Mouse (Mus musculus): Measurements from ENCODE around the gene Nek6. TPM values are rescaled to one million over a fixed set of nuclear protein-coding genes. Genes with fewer than 3 reads are reported as not detected.

The Nek6 gene
- polyA plus RNA-seq, 1 experiment, result 4.4 TPM

DNA sequence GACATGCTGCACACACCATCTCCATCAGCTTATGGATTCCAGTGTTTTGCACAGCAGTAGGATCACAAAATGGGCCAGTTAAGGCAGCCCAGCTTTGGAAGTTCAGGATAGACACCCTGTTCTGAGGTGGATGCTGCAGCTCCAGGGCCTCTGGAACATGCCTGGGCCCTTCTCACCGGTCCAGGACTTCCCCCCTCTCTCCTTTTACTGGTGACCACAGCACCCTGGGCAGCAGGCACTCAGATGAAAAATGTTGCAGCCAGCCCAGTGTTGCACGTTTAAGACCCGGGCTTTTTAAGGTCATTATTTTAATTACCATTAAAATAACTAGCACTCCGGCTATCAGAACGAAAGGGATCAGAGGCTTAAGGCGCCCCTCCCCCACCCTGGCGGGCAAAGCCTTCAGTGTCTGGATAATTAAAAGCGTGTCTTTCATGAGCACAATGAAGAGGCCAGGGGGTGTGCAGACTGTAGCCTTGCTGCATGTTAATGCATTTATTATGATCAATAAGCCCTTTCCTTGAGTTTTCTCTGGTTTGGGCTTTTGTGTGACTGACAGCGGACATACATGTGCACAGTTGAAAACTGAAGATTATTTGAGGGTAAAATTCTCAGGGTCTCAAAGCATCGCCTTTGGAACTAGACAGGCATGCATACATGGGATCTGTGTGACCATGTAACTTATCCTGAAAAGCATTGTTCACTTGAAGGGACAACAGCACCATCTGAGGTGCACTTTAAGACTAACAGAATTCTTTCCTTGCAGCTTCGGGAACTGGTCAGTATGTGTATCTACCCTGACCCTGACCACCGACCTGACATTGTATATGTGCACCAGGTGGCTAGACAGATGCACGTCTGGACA is 73.3 kb downstream of the Nek6 start:
- no peak for TF ChIP-seq GATA1 (IDR thresholded peaks at IDR 0.05; ENCODE audit: borderline replicate concordance, low read length)
- TF ChIP-seq FLI1 (IDR thresholded peaks at IDR 0.05; ENCODE audit: low read length), result no peak
- no peak overlapping the region for H3K4me3 ChIP-seq (replicated peaks)
- H3K36me3 ChIP-seq (replicated peaks; ENCODE audit: low read length), result peaks cover 87% of the 10 kb centered on the region
- no peaks in the 10 kb centered on the region for H3K27me3 ChIP-seq (replicated peaks)
- 0 out of 2 replicates have a peak, but pooled peaks cover 8% of the 10 kb centered on the region for H3K4me1 ChIP-seq
- no peaks in the 10 kb centered on the region for H3K9me3 ChIP-seq

DNA sequence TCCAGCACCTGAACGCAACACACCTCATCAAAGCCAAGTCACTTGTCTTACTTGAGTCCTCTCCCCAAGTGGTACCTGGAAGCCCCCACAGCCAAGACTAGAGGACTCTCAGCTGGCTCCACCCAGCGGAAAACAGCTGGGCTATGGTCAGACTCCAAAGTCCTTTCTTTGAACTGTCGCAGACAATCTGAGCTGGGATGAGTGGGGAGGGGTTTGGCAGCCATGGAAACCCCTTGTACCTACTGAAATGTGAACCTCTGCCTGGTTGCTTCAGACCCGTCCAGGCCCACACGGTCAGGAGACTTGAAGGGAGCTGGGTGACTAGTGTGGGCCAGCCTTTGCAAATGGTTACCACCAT is 73.9 kb downstream of the Nek6 start:
- TF ChIP-seq FLI1 (IDR thresholded peaks at IDR 0.05; ENCODE audit: low read length), result no peak
- Histone ChIP-seq H3K9me3 (no peaks in the 10 kb centered on the region), H3K27me3 (replicated peaks) (no peaks in the 10 kb centered on the region), H3K4me3 (replicated peaks) (no peak overlapping the region), H3K36me3 (replicated peaks; ENCODE audit: low read length) (peaks cover 88% of the 10 kb centered on the region), H3K4me1 (0 out of 2 replicates have a peak, but pooled peaks cover 8% of the 10 kb centered on the region)

DNA sequence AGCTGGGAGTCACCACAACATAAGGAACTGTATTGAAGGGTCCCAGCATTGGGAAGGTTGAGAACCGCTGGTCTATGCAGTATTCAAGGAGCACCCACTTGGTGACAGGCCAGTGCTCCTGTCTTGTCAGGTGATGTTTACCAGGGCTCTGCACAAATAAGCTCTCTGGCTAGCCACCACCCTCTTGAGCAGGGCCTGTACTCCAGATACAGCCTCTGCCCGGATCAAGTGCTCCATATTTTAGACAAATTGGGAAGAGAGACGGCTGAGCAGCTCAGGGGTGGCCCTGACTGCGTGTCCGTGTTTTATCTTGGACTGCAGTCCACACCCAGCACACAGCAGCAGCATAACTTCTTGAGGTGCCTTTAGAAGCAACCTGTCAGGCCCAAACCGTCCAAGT is 75.3 kb downstream of the Nek6 start:
- H3K27me3 ChIP-seq (replicated peaks), result no peaks in the 10 kb centered on the region
- peaks cover 90% of the 10 kb centered on the region for H3K36me3 ChIP-seq (replicated peaks; ENCODE audit: low read length)
- no peak for TF ChIP-seq GATA1 (IDR thresholded peaks at IDR 0.05; ENCODE audit: borderline replicate concordance, low read length)
- no peak for TF ChIP-seq FLI1 (IDR thresholded peaks at IDR 0.05; ENCODE audit: low read length)
- no peak overlapping the region for H3K4me3 ChIP-seq (replicated peaks)
- H3K9me3 ChIP-seq, result no peaks in the 10 kb centered on the region
- 0 out of 2 replicates have a peak, but pooled peaks cover 4% of the 10 kb centered on the region for H3K4me1 ChIP-seq

DNA sequence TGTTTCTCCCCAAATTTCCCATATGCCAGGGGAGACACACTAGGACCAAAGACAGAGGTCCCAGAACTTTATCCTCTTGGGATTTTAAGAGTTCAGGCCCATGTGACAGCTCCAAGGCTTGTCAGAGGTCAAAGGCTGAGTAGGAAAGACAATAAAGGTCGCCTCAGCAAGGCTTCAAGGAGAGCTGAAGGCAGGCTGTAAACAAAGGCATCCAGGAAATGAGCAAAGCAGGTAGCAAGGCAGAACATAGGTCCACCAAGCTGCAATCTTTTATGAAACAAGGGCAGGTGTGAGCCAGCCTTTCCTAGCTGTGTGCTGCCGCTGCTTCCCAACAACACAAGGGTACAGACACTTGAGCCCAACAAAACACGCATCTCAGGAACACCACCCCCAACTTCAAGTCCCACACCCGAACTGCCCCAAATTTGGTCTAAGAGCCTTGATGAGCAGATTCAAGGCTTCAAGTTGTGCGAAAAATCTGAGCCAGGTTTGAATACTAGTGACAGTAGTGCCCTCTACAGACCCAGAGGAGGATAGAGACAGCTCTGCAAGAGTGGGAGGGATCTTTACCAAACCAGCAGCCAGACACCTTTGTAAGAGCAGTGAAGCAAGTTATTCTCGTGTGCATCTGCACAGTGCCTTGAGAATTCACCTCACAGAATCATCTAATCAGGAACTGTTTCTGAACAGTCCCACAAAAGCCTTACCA is 80.5 kb downstream of the Nek6 start:
- TF ChIP-seq FLI1 (IDR thresholded peaks at IDR 0.05; ENCODE audit: low read length) (no peak), GATA1 (IDR thresholded peaks at IDR 0.05; ENCODE audit: borderline replicate concordance, low read length) (no peak)
- peaks cover 79% of the 10 kb centered on the region for H3K36me3 ChIP-seq (replicated peaks; ENCODE audit: low read length)

DNA sequence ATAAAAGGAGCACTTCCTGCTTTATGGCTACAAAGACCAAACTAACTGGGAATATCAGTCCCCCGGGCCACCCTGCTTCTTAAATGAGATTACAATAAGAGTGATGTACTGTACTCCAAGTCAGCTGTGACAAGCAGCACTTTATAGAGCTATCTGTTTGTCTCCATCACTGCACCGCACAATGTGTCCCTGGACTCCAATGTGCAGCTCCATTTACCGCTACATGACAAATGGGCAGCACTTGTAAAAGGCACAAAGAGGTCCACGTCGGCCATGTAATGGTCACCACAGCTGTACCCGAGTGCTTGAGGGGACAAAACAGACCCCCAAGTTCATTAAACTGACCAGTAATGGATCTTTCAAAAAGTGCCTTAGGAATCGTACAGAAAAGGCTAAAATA is 83.4 kb downstream of the Nek6 start:
- TF ChIP-seq FLI1 (IDR thresholded peaks at IDR 0.05; ENCODE audit: low read length) (no peak), GATA1 (IDR thresholded peaks at IDR 0.05; ENCODE audit: borderline replicate concordance, low read length) (no peak)
- no peaks in the 10 kb centered on the region for H3K27me3 ChIP-seq (replicated peaks)
- H3K4me1 ChIP-seq, result peaks cover 29% of the 10 kb centered on the region
- no peaks in the 10 kb centered on the region for H3K9me3 ChIP-seq
- H3K4me3 ChIP-seq (replicated peaks), result no peak overlapping the region
- peaks cover 74% of the 10 kb centered on the region for H3K36me3 ChIP-seq (replicated peaks; ENCODE audit: low read length)

More for the DNA sequence above, 80.5 kb downstream of the Nek6 start:
- Histone ChIP-seq H3K9me3 (no peaks in the 10 kb centered on the region), H3K4me3 (replicated peaks) (no peak overlapping the region), H3K27me3 (replicated peaks) (no peaks in the 10 kb centered on the region), H3K4me1 (peaks cover 20% of the 10 kb centered on the region)

DNA sequence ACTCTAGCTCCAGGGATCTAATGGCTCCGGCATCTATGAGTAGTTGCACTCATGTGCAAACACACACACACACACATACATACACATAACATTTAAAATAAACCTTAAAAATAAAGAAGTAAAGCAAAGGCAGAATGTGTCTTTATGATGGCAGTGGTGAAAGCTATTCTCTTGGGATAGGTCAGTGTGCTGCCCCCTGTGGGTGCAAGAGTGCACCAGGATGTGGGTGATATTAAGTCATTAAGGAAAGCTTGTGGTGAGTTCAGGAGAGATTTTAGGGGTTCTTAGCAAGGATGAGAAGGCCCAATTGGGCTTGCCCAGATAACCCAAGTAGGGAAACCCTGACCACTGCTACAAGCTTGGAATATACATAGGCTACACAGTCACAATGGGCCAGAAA is 86.5 kb downstream of the Nek6 start:
- TF ChIP-seq GATA1 (IDR thresholded peaks at IDR 0.05; ENCODE audit: borderline replicate concordance, low read length), result no peak
- no peak for TF ChIP-seq FLI1 (IDR thresholded peaks at IDR 0.05; ENCODE audit: low read length)
- no peak overlapping the region for H3K4me3 ChIP-seq (replicated peaks)

DNA sequence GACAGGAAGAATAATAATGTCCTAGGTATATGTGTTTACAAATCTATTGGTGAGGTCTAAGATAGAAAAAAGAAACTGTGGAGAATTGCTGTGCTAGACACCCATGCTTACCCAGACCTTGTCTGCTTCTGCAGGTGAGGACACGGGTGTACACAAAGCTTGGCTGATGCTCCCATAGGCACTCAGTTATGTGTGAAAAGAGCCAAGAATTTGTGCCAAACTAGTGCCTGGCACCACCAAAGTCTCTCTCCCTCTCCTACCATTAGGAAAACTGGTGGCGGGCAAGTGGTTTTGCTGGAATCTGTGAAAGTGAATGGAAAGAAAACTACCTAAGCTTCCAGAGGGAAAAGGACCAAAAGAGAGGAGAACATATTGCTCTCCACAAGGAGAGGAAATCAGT is 87.0 kb downstream of the Nek6 start:
- no peaks in the 10 kb centered on the region for H3K27me3 ChIP-seq (replicated peaks)
- peaks cover 34% of the 10 kb centered on the region for H3K4me1 ChIP-seq
- TF ChIP-seq GATA1 (IDR thresholded peaks at IDR 0.05; ENCODE audit: borderline replicate concordance, low read length), result no peak
- TF ChIP-seq FLI1 (IDR thresholded peaks at IDR 0.05; ENCODE audit: low read length), result no peak
- H3K9me3 ChIP-seq, result no peaks in the 10 kb centered on the region
- H3K4me3 ChIP-seq (replicated peaks), result no peak overlapping the region
- peaks cover 66% of the 10 kb centered on the region for H3K36me3 ChIP-seq (replicated peaks; ENCODE audit: low read length)

More for the DNA sequence above, 86.5 kb downstream of the Nek6 start:
- Histone ChIP-seq H3K9me3 (no peaks in the 10 kb centered on the region), H3K27me3 (replicated peaks) (no peaks in the 10 kb centered on the region), H3K36me3 (replicated peaks; ENCODE audit: low read length) (peaks cover 65% of the 10 kb centered on the region), H3K4me1 (peaks cover 29% of the 10 kb centered on the region)

DNA sequence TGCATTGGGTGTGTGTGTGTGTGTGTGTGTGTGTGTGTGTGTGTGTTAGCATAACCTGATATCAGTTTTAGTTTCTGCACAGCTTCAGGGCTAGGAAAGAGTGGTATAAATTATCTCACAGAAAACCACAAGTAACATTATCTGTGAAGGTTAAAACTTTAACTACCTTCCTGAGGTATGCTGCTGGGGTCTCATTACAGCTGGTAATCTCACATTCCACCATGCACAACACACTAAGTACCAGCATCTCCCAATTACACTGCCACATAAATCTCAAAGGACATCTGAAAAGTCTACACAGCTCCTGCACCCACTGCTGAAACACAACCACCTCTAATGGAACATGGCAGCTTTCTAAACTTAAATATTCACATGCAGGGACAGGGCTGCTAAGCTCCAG is 89.4 kb downstream of the Nek6 start:
- H3K27me3 ChIP-seq (replicated peaks), result no peaks in the 10 kb centered on the region
- H3K4me1 ChIP-seq, result peaks cover 35% of the 10 kb centered on the region
- H3K36me3 ChIP-seq (replicated peaks; ENCODE audit: low read length), result peaks cover 60% of the 10 kb centered on the region
- TF ChIP-seq FLI1 (IDR thresholded peaks at IDR 0.05; ENCODE audit: low read length) (no peak), GATA1 (IDR thresholded peaks at IDR 0.05; ENCODE audit: borderline replicate concordance, low read length) (no peak)
- no peak overlapping the region for H3K4me3 ChIP-seq (replicated peaks)
- H3K9me3 ChIP-seq, result no peaks in the 10 kb centered on the region

DNA sequence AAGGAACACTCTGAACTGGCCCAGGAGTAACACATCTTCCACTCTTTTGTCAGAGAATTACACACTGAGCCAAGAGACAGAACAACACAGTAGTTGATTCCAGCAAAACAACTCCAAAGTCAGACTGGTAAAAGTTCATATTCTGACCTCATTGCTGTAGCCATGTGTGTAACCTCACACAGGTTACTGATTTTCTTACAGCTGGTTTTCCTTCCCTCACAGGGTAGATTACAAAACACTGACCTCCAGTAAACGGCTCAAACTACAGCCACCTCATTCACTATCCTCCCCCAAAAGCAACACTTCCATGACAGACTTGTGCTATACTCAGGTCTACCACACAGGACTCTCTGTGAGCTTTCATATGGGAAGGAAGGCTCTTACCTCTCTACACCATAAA is 96.3 kb downstream of the Nek6 start:
- Histone ChIP-seq H3K36me3 (replicated peaks; ENCODE audit: low read length) (peaks cover 75% of the 10 kb centered on the region), H3K27me3 (replicated peaks) (no peaks in the 10 kb centered on the region), H3K4me3 (replicated peaks) (no peak overlapping the region), H3K4me1 (peaks cover 6% of the 10 kb centered on the region), H3K9me3 (no peaks in the 10 kb centered on the region)
- no peak for TF ChIP-seq FLI1 (IDR thresholded peaks at IDR 0.05; ENCODE audit: low read length)
- no peak for TF ChIP-seq GATA1 (IDR thresholded peaks at IDR 0.05; ENCODE audit: borderline replicate concordance, low read length)

DNA sequence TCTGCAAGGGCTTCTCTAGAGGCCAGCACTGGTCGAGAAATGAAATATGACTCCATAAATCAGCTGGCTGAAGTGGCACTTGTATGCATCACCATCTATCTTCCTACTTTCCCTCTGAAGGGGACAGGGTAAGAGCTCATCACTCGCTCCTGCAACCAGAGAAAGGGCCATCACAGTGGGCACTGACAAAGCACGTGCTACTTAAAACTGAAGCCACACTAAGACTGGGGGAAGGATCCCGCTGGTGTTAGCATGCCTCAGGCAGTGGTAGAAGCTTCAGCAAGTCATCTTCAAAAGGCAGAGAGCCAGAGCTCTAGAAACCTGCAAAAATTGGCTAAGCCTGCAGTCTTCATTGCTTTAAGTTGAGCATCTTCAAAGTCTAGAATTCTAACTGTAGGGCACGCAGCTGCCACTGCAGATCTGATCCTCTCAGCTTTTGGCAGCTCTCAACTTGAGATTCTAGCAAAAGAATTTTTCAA is 97.4 kb downstream of the Nek6 start:
- no peaks in the 10 kb centered on the region for H3K27me3 ChIP-seq (replicated peaks)
- H3K4me1 ChIP-seq, result peaks cover 6% of the 10 kb centered on the region
- no peak for TF ChIP-seq GATA1 (IDR thresholded peaks at IDR 0.05; ENCODE audit: borderline replicate concordance, low read length)
- no peak for TF ChIP-seq FLI1 (IDR thresholded peaks at IDR 0.05; ENCODE audit: low read length)
- peaks cover 79% of the 10 kb centered on the region for H3K36me3 ChIP-seq (replicated peaks; ENCODE audit: low read length)
- H3K4me3 ChIP-seq (replicated peaks), result no peak overlapping the region
- no peaks in the 10 kb centered on the region for H3K9me3 ChIP-seq

All from megakaryocyte, embryonic 14.5 days (primary cell).